Mouse (Mus musculus): ENCODE measurements at regions not wholly inside any gene's neighbourhood (a gene's known extent, or its start where the extent isn't known, plus 50 kb on each side); places are given as distances from the start of the nearest gene placed in this dataset.

DNA sequence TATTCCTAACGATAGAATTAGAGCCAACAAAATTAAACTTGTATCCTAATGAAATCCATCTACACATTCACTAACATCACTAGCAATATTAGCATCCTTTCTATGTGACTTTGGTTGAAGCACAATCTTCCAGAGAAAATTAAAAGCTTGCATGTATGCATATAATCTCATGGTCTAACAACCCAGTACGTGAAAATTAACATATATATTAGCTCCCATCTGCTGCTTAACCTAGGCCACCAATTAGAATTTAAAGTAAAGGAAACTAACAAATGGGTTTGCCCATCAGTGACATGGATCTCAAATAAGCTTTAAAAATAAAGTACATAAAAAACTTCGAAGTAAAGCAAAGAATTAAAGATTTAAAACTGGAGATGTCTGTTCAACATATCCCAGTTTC lies 278.9 kb upstream of the Gm21293 start:
- no peak for TF ChIP-seq CTCF (IDR thresholded peaks at IDR 0.05; ENCODE audit: low read depth)
- no peak for TF ChIP-seq EP300 (IDR thresholded peaks at IDR 0.05; ENCODE audit: low read depth)

Data from heart, postnatal 0 days (tissue).